Mouse (Mus musculus) mouse embryonic stem cell (cell line): ENCODE results near the gene Ifit2.
"Not testable (repeated sequence)": the region's sequence is repeated elsewhere in the genome, so short reads cannot be mapped to it uniquely, and the experiment has no call there.

Experiments used
- in situ Hi-C, 2 experiments: fragments of 300-500 bp; cut with MboI; formaldehyde crosslinking; loops; 1 replicate in 1 of 2; 3 replicates in 1 of 2; pipeline ENCODE4 v1.14.3; 2019 to 2020; ENCODE audit warnings: low sequenced_read_pairs in 2 of 2, low pct_unique_long_range_greater_than_20kb in 1 of 2, mixed read lengths in 1 of 2; ENCODE audit not compliant: unreplicated experiment in 1 of 2

The Ifit2 gene

DNA sequence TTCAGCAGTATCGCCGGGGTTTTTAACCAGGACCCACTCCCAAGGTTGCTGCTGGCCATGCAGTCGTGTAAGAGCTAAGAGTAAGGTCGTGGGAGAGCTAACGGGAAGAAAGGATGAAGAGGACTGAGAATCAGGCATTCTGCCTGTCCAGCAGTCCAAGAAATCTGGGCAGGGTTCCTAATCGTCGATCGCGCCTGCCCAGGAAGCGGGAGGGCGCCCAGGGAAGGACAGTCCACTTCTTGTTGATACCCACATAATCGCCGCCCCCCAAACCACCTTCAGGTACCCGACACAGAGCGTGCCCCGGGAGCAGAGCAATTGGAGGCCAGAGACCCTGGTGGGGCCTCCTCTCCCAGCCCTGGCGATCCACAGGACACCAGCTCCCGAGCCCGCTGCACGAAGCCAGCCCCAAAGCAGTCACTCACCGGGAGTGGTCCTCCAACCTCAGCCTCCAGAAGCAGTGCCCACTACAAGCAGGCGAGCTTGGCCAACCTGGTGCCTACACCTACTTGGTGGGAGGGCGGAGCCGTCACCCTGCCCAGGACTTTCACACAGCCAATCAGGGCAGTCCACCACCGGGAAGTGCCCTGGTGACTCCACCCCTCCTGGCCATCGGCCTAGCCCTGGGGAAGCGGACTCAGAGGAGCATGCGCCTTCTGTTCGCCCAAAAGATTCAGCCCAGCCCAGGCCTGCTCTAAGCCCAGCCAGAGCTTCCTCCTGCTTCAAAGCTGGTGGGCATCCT is 23.4 kb upstream of the Ifit2 start, which contains the start of gene Lipa:
Gene Lipa (minus strand): TSS at position 534 of the 742 bp plus-strand sequence.
- in situ Hi-C loops, result no loop called here

DNA sequence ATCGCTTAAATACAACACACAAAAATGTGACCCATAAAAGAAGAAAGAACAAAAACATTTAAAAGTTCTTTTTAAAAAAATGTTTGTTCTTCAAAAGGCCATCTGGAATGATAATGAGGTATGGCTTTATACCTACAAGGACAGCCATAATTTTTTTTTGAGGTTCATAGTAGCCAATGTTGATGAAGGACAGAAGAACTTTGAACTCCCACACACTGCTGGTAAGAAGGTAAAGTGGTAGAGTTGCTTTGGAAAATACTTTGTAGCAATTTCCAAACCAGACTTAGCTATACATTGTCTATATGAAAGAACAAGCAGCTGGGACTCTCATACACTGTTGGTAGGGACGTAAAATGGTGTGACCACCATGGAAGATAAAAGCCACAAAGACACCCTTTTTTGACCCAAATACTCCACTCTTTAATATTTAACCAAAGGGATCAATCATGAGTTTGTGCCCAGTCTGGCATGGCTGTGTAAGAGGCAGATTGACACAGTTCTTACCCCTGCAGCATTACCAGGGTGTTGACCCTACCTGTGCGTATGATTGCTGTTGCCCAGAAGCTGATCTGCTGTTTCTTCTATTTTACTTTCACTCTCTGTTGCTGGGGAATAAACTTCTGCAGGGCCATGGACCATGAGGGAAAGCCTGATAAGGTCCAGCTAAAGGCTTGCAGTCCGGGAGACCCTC is 18.3 kb upstream of the Ifit2 start:
- in situ Hi-C loops, result no loop called here

DNA sequence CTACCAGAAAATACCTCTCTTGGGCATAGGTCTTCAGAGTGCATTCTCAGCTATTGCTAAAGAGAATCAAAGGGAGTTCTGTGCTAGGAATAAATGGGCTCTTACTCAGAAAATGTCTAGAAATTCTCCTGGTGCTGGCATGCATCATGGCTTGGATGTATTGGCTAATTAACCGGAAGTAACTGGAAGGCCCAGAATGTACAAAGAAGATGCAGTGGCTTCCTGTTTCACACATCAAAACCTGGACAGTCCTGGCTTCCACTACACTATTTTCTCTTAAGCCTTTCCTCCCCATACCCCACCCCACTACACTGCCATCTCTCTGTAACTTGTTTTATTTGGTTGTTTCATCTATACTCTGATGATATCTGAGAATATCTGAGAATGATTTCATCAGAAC is 11.1 kb upstream of the Ifit2 start:
- in situ Hi-C loops, result no loop called here

DNA sequence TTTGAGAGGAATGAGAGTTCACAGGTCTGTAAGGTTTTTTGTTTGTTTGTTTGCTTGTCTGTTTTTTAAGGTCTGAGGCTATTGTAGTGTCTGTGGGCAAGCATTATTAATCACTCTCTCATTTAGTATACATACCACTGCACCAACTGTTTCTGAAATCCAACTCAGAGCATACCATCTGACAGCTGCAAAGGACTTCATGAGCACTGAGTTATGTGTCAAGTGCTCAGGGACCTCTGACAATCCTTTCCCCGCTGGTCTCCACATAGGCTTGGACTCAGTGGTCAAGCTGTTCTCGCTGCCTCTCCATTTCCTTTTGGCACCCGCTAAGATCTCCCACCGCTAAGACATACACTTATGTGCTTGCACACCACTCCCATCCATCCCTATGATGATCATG is 4.3 kb upstream of the Ifit2 start:
- in situ Hi-C loops, result loop anchor here in 1 of 2 experiments (5.0 kb wide), 1 partner anchor 116 kb away; no protein-coding TSS in a partner anchor

DNA sequence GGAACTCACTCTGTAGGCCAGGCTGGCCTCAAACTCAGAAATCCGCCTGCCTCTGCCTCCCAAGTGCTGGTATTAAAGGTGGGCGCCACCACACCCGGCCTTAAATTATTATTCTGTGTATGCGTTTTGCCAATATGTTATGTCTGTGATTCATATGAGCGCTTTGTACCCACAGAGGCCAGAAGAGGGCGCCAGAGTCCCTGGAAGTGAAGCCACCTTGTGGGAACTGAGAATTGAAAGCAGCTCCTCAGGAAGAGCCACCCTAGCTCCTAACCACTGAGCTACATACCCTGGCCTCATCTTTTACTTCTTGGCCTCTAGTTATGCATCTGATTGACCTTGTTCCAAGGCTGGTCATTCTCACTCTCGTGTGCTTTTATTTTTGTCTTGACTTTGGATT is 2.5 kb upstream of the Ifit2 start:
- in situ Hi-C loops, result loop anchor here in 1 of 2 experiments (5.0 kb wide), 1 partner anchor 114 kb away; no protein-coding TSS in a partner anchor

DNA sequence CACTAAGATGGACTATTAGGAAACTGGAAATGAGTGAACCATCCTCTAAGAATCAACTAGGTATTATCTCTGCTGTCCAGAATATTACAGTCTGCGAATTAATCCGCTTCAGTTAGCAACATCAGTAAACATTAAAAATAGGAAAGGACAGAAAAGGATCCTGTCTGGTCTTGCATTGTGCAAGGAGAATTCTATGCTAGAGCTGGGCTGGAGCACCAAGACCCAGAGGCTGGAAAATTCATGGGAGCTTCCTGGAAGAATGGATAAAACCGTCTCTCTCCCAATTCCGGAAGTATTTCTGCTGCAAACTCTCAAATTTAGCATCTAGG is 325 bp upstream of the Ifit2 start:
- in situ Hi-C loops, result no loop called here

DNA sequence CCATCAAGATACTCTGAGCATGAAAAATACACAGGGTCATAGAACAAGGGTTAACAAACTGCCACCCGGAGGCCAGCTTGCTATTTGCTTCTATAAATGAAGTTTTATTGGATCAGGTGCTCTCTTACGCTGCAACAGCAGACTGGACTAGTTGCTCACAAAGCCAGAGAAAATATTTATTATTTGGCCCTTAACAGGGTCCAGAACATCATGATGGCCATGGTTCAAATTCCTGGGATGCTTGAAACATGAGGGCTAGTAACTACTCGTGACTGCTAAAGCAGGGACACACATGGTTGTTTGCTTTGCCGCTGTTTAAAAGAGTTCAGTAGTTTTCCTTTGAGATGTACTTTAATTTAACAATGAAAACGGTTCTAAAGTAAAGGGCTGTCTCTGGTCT is 1.5 kb downstream of the Ifit2 start:
- in situ Hi-C loops, result no loop called here

DNA sequence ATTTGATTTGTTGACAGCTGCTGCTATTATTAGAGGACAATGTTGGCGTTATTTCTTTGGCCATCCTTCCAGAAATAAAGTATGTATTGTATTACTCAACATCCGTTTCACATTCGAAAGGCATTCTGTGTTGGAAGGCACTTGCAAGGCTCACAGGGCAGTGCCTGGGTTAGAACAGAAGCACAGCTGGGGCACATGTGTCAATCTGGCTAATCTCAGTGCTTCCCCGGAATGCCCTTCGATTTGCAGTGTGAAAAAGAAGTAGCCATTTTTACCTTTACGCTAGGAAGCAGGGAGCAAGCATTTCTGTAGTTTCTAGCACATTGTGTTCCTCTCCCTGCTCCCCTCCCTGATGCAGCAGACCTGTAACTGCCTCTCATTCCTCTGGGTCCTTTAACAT is 2.5 kb downstream of the Ifit2 start:
- in situ Hi-C loops, result no loop called here

DNA sequence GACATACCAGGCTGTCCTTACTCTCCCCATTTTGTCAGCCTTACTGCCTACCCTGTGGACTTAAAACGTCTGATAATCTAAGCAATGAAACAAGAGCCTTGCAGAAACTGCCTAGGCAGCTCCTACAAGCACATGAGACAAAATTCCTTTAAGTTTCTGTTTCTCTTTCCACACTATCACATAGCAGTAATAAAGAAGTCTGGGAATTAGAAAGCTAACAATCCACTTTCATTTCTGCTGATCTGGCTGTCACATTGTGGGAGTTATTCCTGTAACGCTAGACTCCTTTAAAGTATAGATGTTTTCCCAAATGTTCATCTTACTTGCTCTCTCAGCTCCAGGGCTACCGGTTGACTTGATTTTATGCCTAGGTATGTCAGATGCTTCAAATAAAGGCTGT is 3.0 kb downstream of the Ifit2 start:
- in situ Hi-C loops, result no loop called here

DNA sequence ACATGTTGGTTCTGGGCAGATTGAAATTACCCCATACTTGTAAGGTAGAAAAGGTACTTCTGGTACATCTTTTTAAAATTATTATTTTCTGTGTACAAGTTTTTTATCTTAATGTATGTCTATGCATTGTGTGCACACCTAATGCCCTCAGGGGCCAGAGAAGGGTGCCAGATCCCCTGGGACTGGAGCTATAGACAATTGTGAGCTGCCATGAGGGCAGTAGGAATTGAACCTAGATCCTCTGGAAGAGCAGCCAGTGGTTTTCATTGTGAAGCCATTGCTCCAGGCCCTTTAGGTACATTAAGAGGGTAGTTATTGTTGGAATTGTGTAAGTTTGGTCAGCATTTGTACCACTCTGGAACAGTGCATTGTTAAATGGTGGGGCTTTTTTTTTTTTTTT is 3.6 kb downstream of the Ifit2 start:
- in situ Hi-C loops, result no loop called here

DNA sequence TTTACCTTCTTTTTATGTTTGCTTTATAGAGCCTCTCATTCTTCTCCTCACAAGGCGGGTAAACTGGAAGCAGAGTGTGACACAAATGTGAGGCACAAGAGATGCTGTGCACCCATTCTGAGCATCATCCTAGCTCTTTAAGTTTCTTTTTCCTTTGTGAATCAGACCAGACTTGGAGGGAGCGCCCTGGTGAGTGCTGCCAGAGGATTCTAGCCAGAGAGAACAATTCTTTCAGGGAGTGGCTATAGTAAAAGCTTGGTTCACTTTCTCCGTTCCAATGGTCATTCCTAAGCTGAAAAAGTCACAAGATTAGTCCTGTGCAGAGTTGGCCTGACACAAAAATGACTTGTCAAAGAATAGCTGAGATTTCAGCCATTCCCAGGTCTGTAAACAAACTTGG is 6.1 kb downstream of the Ifit2 start:
- in situ Hi-C loops, result no loop called here

DNA sequence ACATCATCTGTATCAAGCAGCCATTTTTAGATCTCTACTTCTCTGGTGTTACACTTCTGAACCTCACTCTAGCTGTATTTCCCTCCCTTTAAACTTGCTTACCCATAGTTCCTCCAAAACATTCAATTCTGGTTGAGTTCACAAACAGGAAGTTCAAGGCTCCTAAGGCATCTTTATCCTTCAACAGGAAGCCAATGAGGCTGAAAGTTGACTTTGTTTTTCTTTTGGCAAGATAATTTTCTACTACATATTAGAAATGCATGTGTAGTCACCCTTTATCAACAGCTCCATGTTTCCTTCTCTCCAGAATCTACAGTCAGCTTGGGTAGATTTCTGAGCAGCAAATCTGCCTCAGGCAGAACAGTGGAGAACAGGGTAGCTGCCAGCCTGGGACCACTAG is 12.1 kb downstream of the Ifit2 start:
- in situ Hi-C loops, result no loop called here

DNA sequence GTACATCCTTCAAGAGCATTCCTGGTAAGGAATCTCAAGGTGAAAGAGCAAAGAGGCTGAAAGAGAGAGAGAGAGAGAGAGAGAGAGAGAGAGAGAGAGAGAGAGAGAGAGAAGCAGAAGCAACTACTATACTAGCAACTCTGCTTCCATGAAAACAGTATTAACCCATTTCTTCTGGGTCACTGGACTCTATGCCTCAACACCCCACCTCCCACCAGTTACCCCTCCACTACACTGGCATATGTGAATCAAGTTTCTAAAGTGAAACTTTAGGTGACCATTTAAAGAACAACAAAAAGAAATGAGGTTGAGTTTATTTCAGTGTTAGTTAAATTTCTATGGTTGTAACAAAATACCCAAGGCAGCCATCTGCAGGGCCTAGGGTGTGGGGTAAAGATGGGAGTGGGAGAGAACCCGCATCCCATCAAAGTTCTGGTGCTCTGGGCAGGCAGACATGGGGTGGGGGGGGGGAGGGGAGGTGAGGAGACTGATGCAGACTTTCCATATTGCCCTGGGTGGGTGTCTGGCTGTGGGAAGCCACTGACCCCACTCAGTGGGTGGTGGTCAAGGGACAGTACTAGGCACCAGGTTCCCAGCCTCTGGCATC is 15.8 kb downstream of the Ifit2 start:
- in situ Hi-C loops, result no loop called here

DNA sequence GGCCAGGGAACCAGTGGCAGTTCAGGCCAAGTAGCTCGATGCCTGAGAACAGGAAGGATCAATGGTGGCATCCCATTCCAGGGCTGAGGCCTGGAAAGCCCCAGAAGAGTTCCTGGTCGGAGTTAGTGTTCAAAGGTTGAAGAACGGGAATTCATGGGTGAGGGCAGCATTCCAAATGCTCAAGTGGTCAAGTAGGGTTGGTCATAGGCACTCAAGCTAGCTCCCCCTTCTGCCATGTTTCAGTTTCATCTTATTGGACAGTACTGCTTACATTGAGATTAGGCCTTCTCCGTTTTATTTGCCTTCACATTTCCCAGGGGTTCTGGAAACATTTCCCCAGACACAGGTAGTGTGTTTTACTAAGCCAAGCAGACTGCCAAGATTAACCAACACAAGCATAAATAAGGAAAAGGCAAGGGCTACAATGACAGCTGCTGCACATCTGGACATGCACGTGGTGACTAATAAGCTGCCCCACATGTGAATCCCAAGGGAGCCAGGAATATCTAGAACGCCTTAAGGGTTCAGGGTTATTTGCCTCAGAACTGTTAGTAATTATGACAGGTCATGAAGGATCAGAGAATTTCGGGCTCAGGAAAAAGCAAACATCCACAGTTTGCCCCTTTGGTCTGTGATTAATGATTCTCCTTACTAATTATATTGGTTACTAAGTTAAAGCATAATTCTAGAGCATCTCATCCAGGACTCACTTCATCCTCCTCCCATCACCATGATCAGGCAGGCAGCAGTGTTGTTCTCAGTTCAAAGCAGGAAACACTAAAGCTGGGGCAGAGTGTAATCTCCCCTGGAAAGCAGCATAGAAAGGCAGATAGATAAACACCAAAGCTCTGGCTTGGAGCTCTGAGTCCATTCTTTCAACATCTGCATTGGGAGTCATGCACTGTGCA is 18.7 kb downstream of the Ifit2 start:
- in situ Hi-C loops, result no loop called here

DNA sequence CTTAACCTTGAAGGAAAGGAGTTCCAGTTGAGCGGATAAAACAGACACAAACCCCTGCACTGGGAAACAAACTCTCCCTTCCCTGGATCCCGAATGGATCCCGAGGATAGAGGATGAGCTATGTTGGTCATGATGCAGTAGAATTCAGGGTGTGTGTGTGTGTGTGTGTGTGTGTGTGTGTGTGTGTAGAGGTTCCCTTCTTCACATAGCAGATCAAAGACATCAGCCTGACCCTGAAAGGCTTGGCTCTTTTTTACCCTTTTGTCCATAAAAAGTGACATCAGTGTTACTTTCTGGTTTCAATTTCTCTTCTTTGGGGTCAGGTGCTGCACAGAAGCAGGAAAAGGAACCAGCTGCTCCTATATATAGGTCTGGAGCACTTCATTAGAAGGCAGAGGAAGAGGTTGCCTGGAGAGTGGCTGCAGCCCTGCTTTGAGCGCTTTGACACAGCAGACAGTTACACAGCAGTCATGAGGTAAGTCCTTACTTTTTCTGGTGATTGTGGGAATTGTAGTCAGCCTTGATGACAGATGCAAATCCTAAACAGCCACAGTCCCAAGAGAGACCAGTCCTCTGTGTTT is 19.5 kb downstream of the Ifit2 start:
- in situ Hi-C loops, result no loop called here

DNA sequence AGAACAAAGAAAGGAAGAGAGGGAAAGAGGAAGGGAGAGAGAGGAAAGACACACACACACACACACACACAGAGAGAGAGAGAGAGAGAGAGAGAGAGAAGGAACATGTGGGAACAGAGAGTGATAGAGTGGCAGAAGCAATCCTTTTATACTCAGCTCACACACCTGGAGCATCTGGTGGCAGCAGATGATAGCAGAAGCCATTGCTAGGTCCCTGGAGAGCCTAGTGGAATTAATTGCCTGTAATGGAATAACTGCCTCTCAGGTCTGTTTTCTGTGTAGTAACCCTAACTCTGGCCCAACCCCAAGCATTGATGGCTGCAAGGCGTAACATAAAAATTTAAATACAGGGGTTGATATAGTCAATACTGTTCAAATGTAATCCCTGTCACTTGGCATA is 20.6 kb downstream of the Ifit2 start:
- in situ Hi-C loops, result no loop called here

DNA sequence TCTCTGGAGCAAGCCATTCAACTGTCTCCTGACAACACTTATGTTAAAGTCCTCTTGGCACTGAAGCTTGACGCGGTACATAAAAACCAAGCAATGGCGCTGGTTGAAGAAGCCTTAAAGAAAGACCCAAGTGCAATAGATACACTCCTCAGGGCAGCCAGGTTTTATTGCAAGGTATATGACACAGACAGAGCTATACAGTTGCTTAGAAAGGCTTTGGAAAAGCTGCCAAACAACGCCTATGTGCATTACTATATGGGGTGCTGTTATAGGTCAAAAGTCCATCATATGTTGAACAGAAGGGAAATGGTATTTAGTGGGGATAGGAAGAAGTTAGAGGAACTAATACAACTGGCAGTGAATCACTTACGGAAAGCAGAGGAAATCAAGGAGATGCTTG is 23.2 kb downstream of the Ifit2 start:
- in situ Hi-C loops, result no loop called here

DNA sequence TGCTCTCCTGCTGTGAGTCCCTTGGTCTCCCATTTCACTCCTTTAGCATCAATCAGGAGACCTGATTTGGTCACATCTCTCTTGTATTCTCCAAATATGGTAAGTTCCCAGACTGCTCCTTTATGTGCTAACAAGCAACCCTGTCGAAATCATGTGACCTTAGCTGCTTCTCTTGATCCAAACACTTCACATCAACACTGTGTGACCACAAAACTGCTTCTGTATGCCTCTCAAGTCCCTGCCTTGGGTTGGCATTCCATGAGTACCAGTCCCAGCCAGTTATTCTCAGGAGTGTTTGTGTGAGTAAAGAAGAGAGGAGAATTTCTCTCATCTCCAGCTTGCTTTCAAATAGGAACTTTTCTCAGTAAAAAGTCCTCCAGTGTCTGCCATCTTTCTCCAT is 26.6 kb downstream of the Ifit2 start:
- in situ Hi-C loops, result no loop called here

DNA sequence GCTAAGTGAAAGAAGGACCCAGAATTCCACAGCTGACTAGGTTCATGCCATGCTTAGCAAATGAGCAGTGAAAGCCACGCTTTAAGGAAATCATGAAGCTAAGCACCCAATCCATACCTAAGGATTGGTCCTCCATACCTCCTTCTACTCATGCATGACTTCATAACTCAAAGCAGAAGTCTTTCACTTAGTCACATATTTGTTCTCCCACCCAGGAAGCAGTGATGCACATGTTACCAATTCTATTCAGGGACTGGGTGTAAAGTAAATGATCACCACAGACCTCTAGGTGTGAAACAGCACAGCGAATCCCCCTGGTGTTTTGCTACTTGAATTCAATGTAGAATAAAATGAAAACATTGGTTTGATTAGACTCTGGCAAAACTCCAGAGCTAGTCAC is 32.2 kb downstream of the Ifit2 start:
- in situ Hi-C loops, result not testable (repeated sequence)
